Mouse (Mus musculus) kidney, adult 10 weeks (tissue): ENCODE data around the gene Gpr39. TPM values are rescaled to one million over a fixed set of nuclear protein-coding genes. Genes with fewer than 3 reads are reported as not detected.

Source experiments
- polyA plus RNA-seq: library from polyadenylated mRNA; stranded (reverse); fragments of 350-450 nt; fragmentation: Illumina TruSeq; extraction: RNeasy Lipid Tissue Mini Kit (QIAGEN cat#74804); gene quantifications from one replicate; pipeline ENCODE4 v1.2.3, GENCODE M21; 2014; ENCODE audit warnings: low read depth, low replicate concordance

The Gpr39 gene
- polyA plus RNA-seq = 1.2 TPM

DNA sequence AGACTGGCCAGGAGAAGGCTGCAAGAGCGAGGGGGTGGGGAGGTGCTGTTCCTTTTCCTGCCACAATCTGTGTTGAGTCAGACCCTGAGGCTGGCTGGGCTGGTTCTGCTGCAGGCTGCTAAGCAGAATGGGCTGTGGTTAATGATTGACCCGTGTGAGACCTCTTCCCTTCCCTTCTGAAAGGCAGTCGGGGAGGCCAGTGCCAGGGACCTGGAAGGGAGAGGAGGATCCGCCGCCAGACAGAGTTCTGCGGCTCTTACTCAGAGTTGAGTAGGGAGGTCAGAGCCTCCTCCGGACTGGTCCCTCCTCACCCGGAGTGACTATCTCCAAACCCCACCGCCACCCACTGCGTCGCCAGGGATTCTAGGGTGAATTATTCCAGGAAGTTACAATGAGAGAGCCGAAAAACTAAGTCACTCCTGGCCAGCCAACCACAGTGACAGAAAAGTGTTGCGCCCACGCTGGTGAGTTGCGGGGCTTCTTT is at the start of gene Gpr39:
TSS of gene Gpr39 (plus strand) at position 206 of the 484 bp plus-strand sequence.

DNA sequence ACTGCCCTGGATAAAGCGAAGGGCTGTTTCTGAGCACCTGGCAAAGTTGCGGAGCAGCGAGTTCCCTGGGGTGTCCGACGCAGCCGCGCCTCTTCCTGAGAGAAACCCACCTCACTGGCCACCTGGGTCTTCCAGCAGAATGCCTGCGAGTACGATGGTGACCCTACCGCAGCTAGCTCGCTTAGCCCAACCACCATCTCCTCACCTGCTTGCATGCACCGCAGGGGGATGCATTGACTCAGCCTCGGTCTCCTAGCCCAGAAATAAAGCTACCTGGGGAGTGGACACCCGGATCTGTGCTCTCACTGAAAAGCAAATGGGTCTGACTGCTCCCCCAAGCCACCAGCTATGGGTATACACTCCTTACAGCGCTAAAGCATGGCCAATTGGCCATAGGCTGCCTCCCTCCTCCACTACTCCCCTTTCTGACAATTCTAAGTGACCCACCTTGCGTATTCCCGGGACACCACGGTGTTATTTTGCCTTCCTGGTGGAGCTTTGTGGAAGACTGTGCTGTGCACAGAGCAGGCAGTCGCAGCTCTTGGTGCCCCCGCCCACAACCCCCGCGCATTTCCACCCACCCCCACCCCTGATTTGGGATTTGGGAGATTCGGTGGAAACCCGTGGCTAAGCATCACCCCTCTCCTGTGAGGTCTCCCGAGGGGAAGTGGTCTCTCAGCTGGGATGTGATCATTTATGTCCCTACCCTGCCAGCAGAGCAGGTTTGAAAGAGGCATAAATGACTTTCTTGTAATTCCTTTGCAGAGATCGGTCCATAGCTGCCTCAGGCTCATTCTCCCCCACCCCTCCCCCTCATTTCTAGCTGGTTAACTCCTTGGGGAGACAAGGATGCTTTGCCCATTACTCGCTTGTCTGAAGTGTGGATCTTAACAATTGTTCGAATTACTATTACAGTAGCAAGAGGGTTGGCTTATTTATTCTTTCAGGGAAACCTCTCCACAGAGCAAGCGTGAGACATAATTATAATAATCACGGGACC is 236.1 kb downstream of the Gpr39 start, which contains the start of gene Lypd1:
TSS of gene Lypd1 (minus strand) at position 501 of the 1,000 bp plus-strand sequence.

Other genes with a start within 250 kb of the Gpr39 start
- gene Actr3, start 241.3 kb upstream of the Gpr39 start, polyA plus RNA-seq = 358 TPM
- gene Slc35f5, start 116.4 kb upstream of the Gpr39 start, polyA plus RNA-seq = 82.5 TPM
- gene Lypd1, start 236.1 kb downstream of the Gpr39 start, polyA plus RNA-seq = not detected